ENCODE assay signal across 11 mouse cellular contexts in genomic region chr2:60825690-60826089, GRCm38 (mm10).
A peak's percentile ranks its signal among the peaks of the same experiment; 100 is the strongest.
DNase-seq lines count a peak whose midpoint lies in the region; ATAC-seq lines count a peak whose summit lies in the region.
"Had no signal": no experiment of that assay in that cellular context is flagged by ENCODE, and none has a peak within 500 bp of the region (broad histone marks: within the 10 kb centered on the region; RNA-seq: fewer than 3 reads in every experiment).

No protein-coding gene starts in this region.

- intact Hi-C loops in gastrocnemius, postnatal 14 days (cut with DNase I; ENCODE audit: low total_unique reads), result no loop called here

- no peaks in the 10 kb centered on the region for H3K27me3 ChIP-seq in midbrain, embryonic 14.5 days (ENCODE audit: control insufficient read depth, insufficient read depth, low read length)
- H3K27me3 ChIP-seq: liver, embryonic 13.5 days had no signal

- no peak overlapping the region for H3K4me2 ChIP-seq in midbrain, embryonic 14.5 days (ENCODE audit: low read length)
- H3K4me2 ChIP-seq: liver, embryonic 13.5 days had no signal

- WGBS in midbrain, embryonic 14.5 days, result 68% methylated on average over 4 of the region's 4 CpGs

- H3K27ac ChIP-seq in midbrain, embryonic 14.5 days (replicated peaks; ENCODE audit: low read depth, low read length), result no peak overlapping the region
- H3K27ac ChIP-seq: liver, embryonic 13.5 days had no signal

- no peaks in the 10 kb centered on the region for H3K9me3 ChIP-seq in midbrain, embryonic 14.5 days (ENCODE audit: control insufficient read depth, low read length)
- H3K9me3 ChIP-seq: liver, embryonic 13.5 days had no signal

- peak; percentile 50 for DNase-seq in kidney, postnatal 14 days
- DNase-seq in kidney, postnatal 10 days, result no peak
- DNase-seq in MN1 (ENCODE audit: low spot score), result peak; percentile 77
- DNase-seq in gastrocnemius, postnatal 14 days, result peak; percentile 14
- DNase-seq in lung, postnatal 14 days, result peak; percentile 57
- no peak for DNase-seq in midbrain, embryonic 14.5 days
- no peak for DNase-seq in neural tube, embryonic 10.5 days (ENCODE audit: extremely low spot score, low spot score)
- DNase-seq: embryo, embryonic 11 days; layer of hippocampus, postnatal 36 days; liver, embryonic 13.5 days had no signal

- no peak overlapping the region for H3K4me3 ChIP-seq in midbrain, embryonic 14.5 days (replicated peaks; ENCODE audit: low read depth, low read length)
- H3K4me3 ChIP-seq: liver, embryonic 13.5 days had no signal

- 0 out of 2 replicates have a peak, but pooled peaks cover 3% of the 10 kb centered on the region for H3K4me1 ChIP-seq in midbrain, embryonic 14.5 days (ENCODE audit: control insufficient read depth, insufficient read depth, low read length)

- H3K9ac ChIP-seq in midbrain, embryonic 14.5 days (replicated peaks; ENCODE audit: low read length), result no peak overlapping the region
- H3K9ac ChIP-seq: liver, embryonic 13.5 days had no signal

- no peaks in the 10 kb centered on the region for H3K36me3 ChIP-seq in midbrain, embryonic 14.5 days (ENCODE audit: control insufficient read depth, insufficient read depth, low read length)

- no peak for ATAC-seq in midbrain, embryonic 14.5 days (ENCODE audit: low FRiP score, low TSS enrichment)
- ATAC-seq: midbrain, embryonic 16.5 days had no signal

Comparison
In these comparisons a context has a peak if more than half of its experiments do, and no peak if none do; other contexts are left out.
1. DNase-seq: peak in kidney, postnatal 14 days (single experiment), MN1 (single experiment), gastrocnemius, postnatal 14 days (single experiment) and lung, postnatal 14 days (single experiment); none in kidney, postnatal 10 days (single experiment), midbrain, embryonic 14.5 days (single experiment) and neural tube, embryonic 10.5 days (single experiment).